Mouse (Mus musculus) heart, postnatal 25 days (tissue): Measurements from ENCODE around the gene Grk1. TPM values are rescaled to one million over a fixed set of nuclear protein-coding genes. Genes with fewer than 3 reads are reported as not detected.
A peak's percentile ranks its signal among the peaks of the same experiment; 100 is the strongest.

Experiments
- DNase-seq: peaks from one replicate; pipeline ENCODE4 v3.0.0; 2022; ENCODE audit warnings: low spot score
- intact Hi-C: fragments of 180-260 bp; cut with DNase I; formaldehyde crosslinking; loops from one replicate; pipeline ENCODE4 v1.15.1; 2025
- total RNA-seq, 2 experiments: library from RNA; stranded (reverse); gene quantifications; 2 replicates each; pipeline ENCODE4 v1.2.3; 2021

Grk1 gene
- total RNA-seq, 2 experiments from 2014 or later, result 0.03 TPM

- intact Hi-C loops, result no loop called here
- no peak for DNase-seq
These were observed 16.1 kb downstream of the Grk1 start for GRCm38 (mm10) chr8:13420970-13421369.

- DNase-seq, result no peak
- intact Hi-C loops, result no loop called here
These were observed 22.5 kb downstream of the Grk1 start for GRCm38 (mm10) chr8:13427351-13427750.

- DNase-seq, result no peak
- intact Hi-C loops, result no loop called here
These were observed 23.3 kb downstream of the Grk1 start for GRCm38 (mm10) chr8:13428156-13428555.

GRCm38 (mm10) chr8:13430412-13430811 lies 25.5 kb downstream of the Grk1 start:
- intact Hi-C loops, result no loop called here
- DNase-seq, result no peak

- intact Hi-C loops, result no loop called here
- no peak for DNase-seq
These were observed 26.0 kb downstream of the Grk1 start for GRCm38 (mm10) chr8:13430866-13431265.

GRCm38 (mm10) chr8:13433130-13433529 lies 28.2 kb downstream of the Grk1 start:
- no peak for DNase-seq
- intact Hi-C loops, result no loop called here

GRCm38 (mm10) chr8:13434889-13435288 lies 30.0 kb downstream of the Grk1 start, which contains the start of gene Tmem255b:
Tmem255b (plus strand) TSS chr8:13435189.
- intact Hi-C loops, result no loop called here
- DNase-seq, result no peak

- no peak for DNase-seq
- intact Hi-C loops, result no loop called here
These were observed 31.2 kb downstream of the Grk1 start for GRCm38 (mm10) chr8:13436052-13436451.

GRCm38 (mm10) chr8:13437531-13437930 lies 32.6 kb downstream of the Grk1 start:
- intact Hi-C loops, result no loop called here
- DNase-seq, result no peak

GRCm38 (mm10) chr8:13442152-13442551 lies 37.3 kb downstream of the Grk1 start:
- intact Hi-C loops, result no loop called here
- DNase-seq, result no peak

- intact Hi-C loops, result no loop called here
- no peak for DNase-seq
These were observed 41.6 kb downstream of the Grk1 start for GRCm38 (mm10) chr8:13446456-13446855.

- intact Hi-C loops, result no loop called here
- DNase-seq, result no peak
These were observed 43.3 kb downstream of the Grk1 start for GRCm38 (mm10) chr8:13448145-13448544.

GRCm38 (mm10) chr8:13451747-13452277 lies 46.9 kb downstream of the Grk1 start:
- DNase-seq, result no peak
- intact Hi-C loops, result no loop called here

GRCm38 (mm10) chr8:13454341-13455113 lies 49.6 kb downstream of the Grk1 start:
- intact Hi-C loops, result loop anchor here (2.0 to 5.0 kb wide), 2 partner anchors 94 to 298 kb away; no protein-coding TSS in a partner anchor
- no peak for DNase-seq

- DNase-seq, result no peak
- intact Hi-C loops, result loop anchor here (2.0 to 5.0 kb wide), 2 partner anchors 94 to 297 kb away; no protein-coding TSS in a partner anchor
These were observed 50.4 kb downstream of the Grk1 start for GRCm38 (mm10) chr8:13455295-13455694.

- intact Hi-C loops, result loop anchor here (5.0 kb wide), 1 partner anchor 293 kb away; no protein-coding TSS in a partner anchor
- DNase-seq, result no peak
These were observed 54.5 kb downstream of the Grk1 start for GRCm38 (mm10) chr8:13459431-13459830.

- no peak for DNase-seq
- intact Hi-C loops, result no loop called here
These were observed 56.3 kb downstream of the Grk1 start for GRCm38 (mm10) chr8:13461085-13461765.

- DNase-seq, result peak; percentile 35
- intact Hi-C loops, result loop anchor here (1.0 kb wide), 1 partner anchor 51 kb away; no protein-coding TSS in a partner anchor
These were observed 57.0 kb downstream of the Grk1 start for GRCm38 (mm10) chr8:13461843-13462242.

- intact Hi-C loops, result loop anchor here (1.0 kb wide), 1 partner anchor 51 kb away; no protein-coding TSS in a partner anchor
- peak; percentile 38 for DNase-seq
These were observed 57.5 kb downstream of the Grk1 start for GRCm38 (mm10) chr8:13462392-13462791.

- intact Hi-C loops, result no loop called here
- no peak for DNase-seq
These were observed 60.4 kb downstream of the Grk1 start for GRCm38 (mm10) chr8:13465324-13465723.

- no peak for DNase-seq
- intact Hi-C loops, result no loop called here
These were observed 62.1 kb downstream of the Grk1 start for GRCm38 (mm10) chr8:13466989-13467388.
